In genomic region chr2:131174700-131175099, GRCm38 (mm10) we compare ENCODE assay signal across 9 mouse cellular contexts. TPM values are rescaled to one million over a fixed set of nuclear protein-coding genes. Genes with fewer than 3 reads are reported as not detected.
DNase-seq lines count a peak whose midpoint lies in the region; ATAC-seq lines count a peak whose summit lies in the region.
"Had no signal": no experiment of that assay in that cellular context is flagged by ENCODE, and none has a peak within 500 bp of the region (broad histone marks: within the 10 kb centered on the region; RNA-seq: fewer than 3 reads in every experiment).

No protein-coding gene starts in this region.

- H3K9me3 ChIP-seq in forebrain, embryonic 15.5 days = no peaks in the 10 kb centered on the region
- H3K9me3 ChIP-seq in hindbrain, embryonic 13.5 days = no peaks in the 10 kb centered on the region

- peak; percentile 73 for DNase-seq in adrenal gland, adult 2 months
- no peak for DNase-seq in adrenal gland, adult 8-10 months
- DNase-seq in cerebellum, adult 11-12 months = peak; percentile 71
- peak; percentile 68 for DNase-seq in left cerebral cortex, adult 11 months (ENCODE audit: low spot score)
- DNase-seq in lung, postnatal 25 days (ENCODE audit: low spot score) = peak; percentile 85
- peak; percentile 75 to 82 for DNase-seq in right cerebral cortex, adult 2 months (ENCODE audit: low spot score in 2 of 2)

- no peak overlapping the region; the same call in 1 of the 2 replicates for H3K9ac ChIP-seq in forebrain, embryonic 15.5 days (replicated peaks)
- peak overlapping the region; percentile 58 for H3K9ac ChIP-seq in hindbrain, embryonic 13.5 days

- H3K27me3 ChIP-seq in forebrain, embryonic 15.5 days = peaks cover 4% of the 10 kb centered on the region
- peaks cover 36% of the 10 kb centered on the region for H3K27me3 ChIP-seq in hindbrain, embryonic 13.5 days
- H3K27me3 ChIP-seq: Patski had no signal

- H3K36me3 ChIP-seq in forebrain, embryonic 15.5 days = no peaks in the 10 kb centered on the region
- peaks cover 15% of the 10 kb centered on the region; the same call in 1 of the 2 replicates for H3K36me3 ChIP-seq in hindbrain, embryonic 13.5 days

- WGBS in forebrain, embryonic 15.5 days = 6% methylated on average over 11 of the region's 11 CpGs
- 5% methylated on average over 11 of the region's 11 CpGs for WGBS in hindbrain, embryonic 13.5 days

- peak overlapping the region; percentile 42 for H3K4me3 ChIP-seq in forebrain, embryonic 15.5 days
- peak overlapping the region; percentile 42 for H3K4me3 ChIP-seq in hindbrain, embryonic 13.5 days

- H3K27ac ChIP-seq in forebrain, embryonic 15.5 days (replicated peaks) = no peak overlapping the region
- H3K27ac ChIP-seq in hindbrain, embryonic 13.5 days = 0 out of 2 replicates have a peak overlapping the region, but pooled peaks have one; percentile 23

- H3K4me2 ChIP-seq in forebrain, embryonic 15.5 days (replicated peaks) = peak overlapping the region; percentile 70
- peak overlapping the region; percentile 79 for H3K4me2 ChIP-seq in hindbrain, embryonic 13.5 days

- H3K4me1 ChIP-seq in forebrain, embryonic 15.5 days = peaks cover 54% of the 10 kb centered on the region
- H3K4me1 ChIP-seq in hindbrain, embryonic 13.5 days (replicated peaks) = peaks cover 73% of the 10 kb centered on the region

- peak; percentile 65 for ATAC-seq in forebrain, embryonic 15.5 days (replicated peaks)
- ATAC-seq in hindbrain, embryonic 13.5 days (ENCODE audit: low FRiP score) = peak; percentile 52
- ATAC-seq: Patski had no signal

RNA-seq across cellular contexts. Expression of gene Cenpb, which starts 5.2 kb away (rescaled TPM):
- total RNA-seq in adrenal gland, adult 2 months (2021) = 10 to 100 TPM; 47.7 to 88.5 TPM
- polyA plus RNA-seq in adrenal gland, adult 2 months (2012; rRNA removed) = 94.5 and 107 TPM in 2 replicates
- total RNA-seq in adrenal gland, adult 8-10 months (2022) = 10 to 100 TPM; 63.5 to 76.9 (median 73.5) TPM
- polyA plus RNA-seq in forebrain, embryonic 15.5 days (2015; fragmentation: Nextera tagmentation; extraction: Ambion mirVana) = 18.8 and 19.7 TPM in 2 replicates
- 13.3 and 13.4 TPM in 2 replicates for polyA plus RNA-seq in hindbrain, embryonic 13.5 days (2015; fragmentation: Nextera tagmentation; extraction: Ambion mirVana)

RNA-seq across cellular contexts. Expression of gene Cdc25b, which starts 12.0 kb away (rescaled TPM):
- total RNA-seq in adrenal gland, adult 2 months (2021) = 1 to 10 TPM; 3.4 to 5.5 TPM
- 7.7 and 9.7 TPM in 2 replicates for polyA plus RNA-seq in adrenal gland, adult 2 months (2012; rRNA removed)
- total RNA-seq in adrenal gland, adult 8-10 months (2022) = 1 to 10 TPM; 4.5 to 9.4 (median 6.3) TPM
- 36.4 and 37.9 TPM in 2 replicates for polyA plus RNA-seq in forebrain, embryonic 15.5 days (2015; fragmentation: Nextera tagmentation; extraction: Ambion mirVana)
- 34.1 and 41.8 TPM in 2 replicates for polyA plus RNA-seq in hindbrain, embryonic 13.5 days (2015; fragmentation: Nextera tagmentation; extraction: Ambion mirVana)

RNA-seq across cellular contexts. Expression of gene Spef1, which starts 12.4 kb away (rescaled TPM):
- 1 to 10 TPM; 4.3 to 5.4 TPM for total RNA-seq in adrenal gland, adult 2 months (2021)
- polyA plus RNA-seq in adrenal gland, adult 2 months (2012; rRNA removed) = 4.8 and 5.3 TPM in 2 replicates
- total RNA-seq in adrenal gland, adult 8-10 months (2022) = 1 to 10 TPM; 4.0 to 6.4 (median 5.1) TPM
- polyA plus RNA-seq in forebrain, embryonic 15.5 days (2015; fragmentation: Nextera tagmentation; extraction: Ambion mirVana) = 13.0 and 13.2 TPM in 2 replicates
- polyA plus RNA-seq in hindbrain, embryonic 13.5 days (2015; fragmentation: Nextera tagmentation; extraction: Ambion mirVana) = 8.7 and 9.9 TPM in 2 replicates

RNA-seq across cellular contexts. Expression of gene 1700037H04Rik, which starts 14.8 kb away (rescaled TPM):
- 100 to 1,000 TPM; 114 to 123 TPM for total RNA-seq in adrenal gland, adult 2 months (2021)
- 195 and 319 TPM in 2 replicates for polyA plus RNA-seq in adrenal gland, adult 2 months (2012; rRNA removed)
- total RNA-seq in adrenal gland, adult 8-10 months (2022) = 10 to 100 TPM; 32.2 to 68.7 (median 53.9) TPM
- 88.7 and 95.4 TPM in 2 replicates for polyA plus RNA-seq in forebrain, embryonic 15.5 days (2015; fragmentation: Nextera tagmentation; extraction: Ambion mirVana)
- polyA plus RNA-seq in hindbrain, embryonic 13.5 days (2015; fragmentation: Nextera tagmentation; extraction: Ambion mirVana) = 94.3 and 94.6 TPM in 2 replicates

RNA-seq across cellular contexts. Expression of gene Ap5s1, which starts 32.2 kb away (rescaled TPM):
- total RNA-seq in adrenal gland, adult 2 months (2021) = 10 to 100 TPM; 13.7 to 20.2 TPM
- polyA plus RNA-seq in adrenal gland, adult 2 months (2012; rRNA removed) = 89.8 and 91.7 TPM in 2 replicates
- total RNA-seq in adrenal gland, adult 8-10 months (2022) = 10 to 100 TPM; 24.4 to 29.0 (median 26.6) TPM
- polyA plus RNA-seq in forebrain, embryonic 15.5 days (2015; fragmentation: Nextera tagmentation; extraction: Ambion mirVana) = 36.5 and 37.0 TPM in 2 replicates
- 31.0 and 35.8 TPM in 2 replicates for polyA plus RNA-seq in hindbrain, embryonic 13.5 days (2015; fragmentation: Nextera tagmentation; extraction: Ambion mirVana)
